Mouse (Mus musculus): ENCODE measurements around the gene Atg7. TPM values are rescaled to one million over a fixed set of nuclear protein-coding genes. Genes with fewer than 3 reads are reported as not detected.
A peak's percentile ranks its signal among the peaks of the same experiment; 100 is the strongest.

Gene Atg7
- total and polyA plus RNA-seq, 2 experiments from 2014 or later: 18.9 to 19.1 TPM

GRCm38 (mm10) chr6:114780583-114780982 lies 137.7 kb downstream of the Atg7 start:
- Histone ChIP-seq H3K4me3 (ENCODE audit: low read depth, low read length) (no peak overlapping the region), H3K27ac (ENCODE audit: low read depth, low read length) (no peak overlapping the region), H3K4me1 (ENCODE audit: insufficient read depth) (peaks cover 16% of the 10 kb centered on the region), H3K27me3 (ENCODE audit: insufficient read depth, low read length) (no peaks in the 10 kb centered on the region), H3K4me2 (ENCODE audit: low read depth) (no peak overlapping the region), H3K9ac (no peak overlapping the region), H3K9me3 (ENCODE audit: low read length) (no peaks in the 10 kb centered on the region), H3K36me3 (ENCODE audit: insufficient read depth) (no peaks in the 10 kb centered on the region)
- 87% methylated on average over 2 of the region's 2 CpGs for WGBS
- DNase-seq (no peak), ATAC-seq (no peak)
- no peak for TF ChIP-seq CTCF (IDR thresholded peaks at IDR 0.05; ENCODE audit: low read depth)

GRCm38 (mm10) chr6:114781415-114782240 lies 138.7 kb downstream of the Atg7 start:
- no peak for TF ChIP-seq CTCF (IDR thresholded peaks at IDR 0.05; ENCODE audit: low read depth)
- Histone ChIP-seq H3K9me3 (ENCODE audit: low read length) (no peaks in the 10 kb centered on the region), H3K27ac (ENCODE audit: low read depth, low read length) (peak overlapping the region; percentile 10; the same call in 1 of the 2 replicates), H3K4me2 (ENCODE audit: low read depth) (no peak overlapping the region), H3K36me3 (ENCODE audit: insufficient read depth) (no peaks in the 10 kb centered on the region), H3K4me1 (ENCODE audit: insufficient read depth) (peaks cover 16% of the 10 kb centered on the region), H3K4me3 (ENCODE audit: low read depth, low read length) (no peak overlapping the region), H3K9ac (no peak overlapping the region), H3K27me3 (ENCODE audit: insufficient read depth, low read length) (no peaks in the 10 kb centered on the region)
- no peak for ATAC-seq
- 38% methylated on average over 11 of the region's 11 CpGs for WGBS
- peak; percentile 54 for DNase-seq

GRCm38 (mm10) chr6:114782486-114782885 lies 139.6 kb downstream of the Atg7 start:
- no peak overlapping the region for H3K4me2 ChIP-seq (ENCODE audit: low read depth)
- 0 out of 2 replicates have a peak overlapping the region, but pooled peaks have one; percentile 45 for H3K27ac ChIP-seq (ENCODE audit: low read depth, low read length)
- TF ChIP-seq CTCF (IDR thresholded peaks at IDR 0.05; ENCODE audit: low read depth): no peak
- no peak for ATAC-seq
- H3K4me3 ChIP-seq (ENCODE audit: low read depth, low read length): no peak overlapping the region
- H3K9ac ChIP-seq: no peak overlapping the region
- H3K36me3 ChIP-seq (ENCODE audit: insufficient read depth): no peaks in the 10 kb centered on the region
- DNase-seq: no peak
- H3K4me1 ChIP-seq (ENCODE audit: insufficient read depth): peaks cover 16% of the 10 kb centered on the region
- H3K9me3 ChIP-seq (ENCODE audit: low read length): no peaks in the 10 kb centered on the region
- no peaks in the 10 kb centered on the region for H3K27me3 ChIP-seq (ENCODE audit: insufficient read depth, low read length)
- 62% methylated on average over 7 of the region's 7 CpGs for WGBS

- Histone ChIP-seq H3K9ac (no peak overlapping the region), H3K9me3 (ENCODE audit: low read length) (no peaks in the 10 kb centered on the region), H3K4me2 (ENCODE audit: low read depth) (no peak overlapping the region), H3K36me3 (ENCODE audit: insufficient read depth) (no peaks in the 10 kb centered on the region), H3K27ac (ENCODE audit: low read depth, low read length) (no peak overlapping the region), H3K4me3 (ENCODE audit: low read depth, low read length) (no peak overlapping the region), H3K4me1 (ENCODE audit: insufficient read depth) (peaks cover 11% of the 10 kb centered on the region), H3K27me3 (ENCODE audit: insufficient read depth, low read length) (no peaks in the 10 kb centered on the region)
- 42% methylated on average over 3 of the region's 3 CpGs for WGBS
- ATAC-seq (no peak), DNase-seq (no peak)
- no peak for TF ChIP-seq CTCF (IDR thresholded peaks at IDR 0.05; ENCODE audit: low read depth)
Measured at GRCm38 (mm10) chr6:114786461-114786860, 143.6 kb downstream of the Atg7 start.

GRCm38 (mm10) chr6:114787606-114788005 lies 144.7 kb downstream of the Atg7 start:
- H3K36me3 ChIP-seq (ENCODE audit: insufficient read depth): no peaks in the 10 kb centered on the region
- no peaks in the 10 kb centered on the region for H3K27me3 ChIP-seq (ENCODE audit: insufficient read depth, low read length)
- DNase-seq: no peak
- H3K4me2 ChIP-seq (ENCODE audit: low read depth): no peak overlapping the region
- H3K27ac ChIP-seq (ENCODE audit: low read depth, low read length): no peak overlapping the region
- WGBS: 88% methylated on average over 3 of the region's 3 CpGs
- H3K9me3 ChIP-seq (ENCODE audit: low read length): no peaks in the 10 kb centered on the region
- TF ChIP-seq CTCF (IDR thresholded peaks at IDR 0.05; ENCODE audit: low read depth): no peak
- H3K4me3 ChIP-seq (ENCODE audit: low read depth, low read length): no peak overlapping the region
- no peak overlapping the region for H3K9ac ChIP-seq
- H3K4me1 ChIP-seq (ENCODE audit: insufficient read depth): peaks cover 1% of the 10 kb centered on the region
- ATAC-seq: no peak

- DNase-seq: no peak
- whole genome bisulfite sequencing: 85% methylated on average over 4 of the region's 4 CpGs
- Histone ChIP-seq H3K4me1 (ENCODE audit: insufficient read depth) (no peaks in the 10 kb centered on the region), H3K9ac (no peak overlapping the region), H3K27ac (ENCODE audit: low read depth, low read length) (no peak overlapping the region), H3K36me3 (ENCODE audit: insufficient read depth) (no peaks in the 10 kb centered on the region), H3K27me3 (ENCODE audit: insufficient read depth, low read length) (no peaks in the 10 kb centered on the region), H3K9me3 (ENCODE audit: low read length) (no peaks in the 10 kb centered on the region), H3K4me2 (ENCODE audit: low read depth) (no peak overlapping the region), H3K4me3 (ENCODE audit: low read depth, low read length) (no peak overlapping the region)
- ATAC-seq: no peak
- TF ChIP-seq CTCF (IDR thresholded peaks at IDR 0.05; ENCODE audit: low read depth): no peak
Measured at GRCm38 (mm10) chr6:114788663-114789062, 145.8 kb downstream of the Atg7 start.

- no peaks in the 10 kb centered on the region for H3K36me3 ChIP-seq (ENCODE audit: insufficient read depth)
- WGBS: 85% methylated on average over 2 of the region's 2 CpGs
- H3K27me3 ChIP-seq (ENCODE audit: insufficient read depth, low read length): no peaks in the 10 kb centered on the region
- no peaks in the 10 kb centered on the region for H3K9me3 ChIP-seq (ENCODE audit: low read length)
- no peak for ATAC-seq
- H3K4me2 ChIP-seq (ENCODE audit: low read depth): no peak overlapping the region
- no peak for DNase-seq
- H3K4me1 ChIP-seq (ENCODE audit: insufficient read depth): no peaks in the 10 kb centered on the region
- no peak for TF ChIP-seq CTCF (IDR thresholded peaks at IDR 0.05; ENCODE audit: low read depth)
- H3K9ac ChIP-seq: no peak overlapping the region
- no peak overlapping the region for H3K27ac ChIP-seq (ENCODE audit: low read depth, low read length)
- no peak overlapping the region for H3K4me3 ChIP-seq (ENCODE audit: low read depth, low read length)
Measured at GRCm38 (mm10) chr6:114790084-114790483, 147.2 kb downstream of the Atg7 start.

Data from forebrain, postnatal 0 days (tissue).